Mouse (Mus musculus) E14TG2a.4 (cell line): ENCODE data around the gene Ncoa1.
"Not testable (repeated sequence)": the region's sequence is repeated elsewhere in the genome, so short reads cannot be mapped to it uniquely, and the experiment has no call there.

Source experiments
- CTCF ChIP-seq: conservative IDR thresholded peaks from 2 replicates; pipeline ENCODE4 v1.5.1; 2014; ENCODE audit warnings: low read length
- POU5F1 ChIP-seq: IDR thresholded peaks from 2 replicates; pipeline ENCODE4 v1.6.1; 2014; ENCODE audit warnings: low read length, borderline replicate concordance

DNA sequence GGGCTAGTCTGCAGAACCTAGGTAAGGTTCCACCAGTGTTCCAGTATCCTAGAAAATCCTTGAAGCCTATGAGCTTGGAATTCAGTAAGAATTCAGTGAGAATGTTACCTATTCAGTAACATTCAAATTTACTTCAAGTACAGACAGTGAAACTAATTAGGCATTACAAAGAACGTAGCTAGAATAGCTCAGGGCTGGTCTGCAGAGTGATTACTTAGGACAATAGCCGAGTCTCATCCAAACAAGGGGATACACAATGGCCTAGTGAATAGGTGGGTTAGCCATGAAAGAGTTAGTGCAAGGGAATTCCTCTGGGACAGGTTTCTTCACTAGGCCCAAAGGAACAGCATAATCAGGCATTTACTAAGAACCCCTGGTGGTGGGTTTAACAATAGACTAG lies 118.3 kb downstream of the Ncoa1 start:
- not testable (repeated sequence) for TF ChIP-seq CTCF
- peak; percentile 64; the same call in 1 of the 2 replicates for TF ChIP-seq POU5F1
